Mouse (Mus musculus) hindbrain, postnatal 0 days (tissue): ENCODE data around the gene Srgap3. TPM values are rescaled to one million over a fixed set of nuclear protein-coding genes. Genes with fewer than 3 reads are reported as not detected.

Experiments used
- ATAC-seq: fragments of 200-750 bp; cut with Nextera tagmentation; 2 replicates; pipeline ENCODE4 v1.8.0; 2017; ENCODE audit warnings: mild to moderate bottlenecking, moderate TSS enrichment, moderate library complexity
- DNase-seq: peaks from one replicate; pipeline ENCODE4 v3.0.0-alpha.2; 2015; ENCODE audit warnings: low spot score
- H3K27ac ChIP-seq: fragments of 300-500 bp; sonication (generic); 2 replicates; pipeline ENCODE4 v1.5.1; 2014; ENCODE audit warnings: mild to moderate bottlenecking
- H3K27me3 ChIP-seq: fragments of 300-500 bp; sonication (generic); 2 replicates; pipeline ENCODE4 v1.6.1; 2014; ENCODE audit warnings: low read length, mixed read lengths; ENCODE audit not compliant: insufficient read depth
- H3K36me3 ChIP-seq: fragments of 300-500 bp; sonication (generic); 2 replicates; pipeline ENCODE4 v1.6.1; 2014; ENCODE audit warnings: low read length, mixed read lengths; ENCODE audit not compliant: insufficient read depth
- H3K4me1 ChIP-seq: fragments of 300-500 bp; sonication (generic); 2 replicates; pipeline ENCODE4 v1.6.1; 2014; ENCODE audit warnings: antibody characterized with exemption, low read length, mixed read lengths; ENCODE audit not compliant: insufficient read depth
- H3K4me2 ChIP-seq: fragments of 300-500 bp; sonication (generic); 2 replicates; pipeline ENCODE4 v1.6.1; 2014; ENCODE audit warnings: low read depth, mild to moderate bottlenecking, low read length, moderate library complexity, mixed read lengths
- H3K4me3 ChIP-seq: fragments of 300-500 bp; sonication (generic); 2 replicates; pipeline ENCODE4 v1.5.1; 2014; ENCODE audit warnings: low read length
- H3K9ac ChIP-seq: fragments of 300-500 bp; sonication (generic); replicated peaks from 2 replicates; pipeline ENCODE4 v1.6.1; 2014; ENCODE audit warnings: mild to moderate bottlenecking, low read length, moderate library complexity, mixed read lengths
- H3K9me3 ChIP-seq: fragments of 300-500 bp; sonication (generic); 2 replicates; pipeline ENCODE4 v1.6.1; 2016; ENCODE audit warnings: low read length, mixed read lengths
- CTCF ChIP-seq: IDR thresholded peaks from 2 replicates; pipeline ENCODE4 v1.5.1; 2016; ENCODE audit warnings: antibody characterized with exemption, control low read depth, low read depth
- WGBS: fragments of 180-500 bp; shearing (Covaris S2); extraction: QIAGEN DNeasy Blood & Tissue Kit; methylation state at CpG from one replicate; pipeline ENCODE4 v1.1.7; 2014; 5-methylcytosine and 5-hydroxymethylcytosine counted together
- polyA plus RNA-seq: library from polyadenylated mRNA; unstranded; fragments of >200 nt; fragmentation: Nextera tagmentation; extraction: Ambion mirVana; gene quantifications from 2 replicates; pipeline ENCODE4 v1.2.1, GENCODE M21; 2015
- total RNA-seq: library from RNA; depleted of rRNA; stranded (reverse); fragments of >200 nt; gene quantifications from 2 replicates; pipeline ENCODE4 v1.2.3, GENCODE M21; 2014

The Srgap3 gene
- total and polyA plus RNA-seq, 2 experiments from 2014 or later = 23.7 to 55.8 TPM

DNA sequence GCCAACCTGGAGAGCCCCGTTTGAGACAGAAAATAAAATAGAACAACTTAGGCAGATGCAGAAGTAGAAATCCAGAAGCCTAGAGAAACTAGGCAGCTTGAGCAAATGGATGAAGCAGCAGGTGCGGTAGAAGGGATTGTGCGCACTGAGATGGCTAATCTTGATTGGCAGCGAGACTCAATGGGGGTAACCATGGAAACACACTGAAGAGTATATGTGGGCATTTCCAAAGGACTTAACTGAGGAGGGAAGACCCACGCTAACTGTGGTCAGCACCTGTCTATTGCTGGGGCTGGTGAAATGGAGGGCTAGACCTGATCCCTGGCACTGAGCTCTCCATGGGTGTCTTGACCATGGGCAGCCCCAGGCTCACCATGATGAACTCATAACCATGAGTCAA lies 19.7 kb downstream of the Srgap3 start:
- no peak overlapping the region for H3K27ac ChIP-seq
- H3K36me3 ChIP-seq = no peaks in the 10 kb centered on the region
- TF ChIP-seq CTCF = no peak
- H3K4me2 ChIP-seq = no peak overlapping the region
- H3K27me3 ChIP-seq = no peaks in the 10 kb centered on the region
- H3K4me1 ChIP-seq = peaks cover 49% of the 10 kb centered on the region
- no peaks in the 10 kb centered on the region for H3K9me3 ChIP-seq
- no peak for ATAC-seq
- H3K9ac ChIP-seq = no peak overlapping the region
- no peak overlapping the region for H3K4me3 ChIP-seq
- peak; percentile 68 for DNase-seq
- 39% methylated on average over 5 of the region's 5 CpGs for WGBS

DNA sequence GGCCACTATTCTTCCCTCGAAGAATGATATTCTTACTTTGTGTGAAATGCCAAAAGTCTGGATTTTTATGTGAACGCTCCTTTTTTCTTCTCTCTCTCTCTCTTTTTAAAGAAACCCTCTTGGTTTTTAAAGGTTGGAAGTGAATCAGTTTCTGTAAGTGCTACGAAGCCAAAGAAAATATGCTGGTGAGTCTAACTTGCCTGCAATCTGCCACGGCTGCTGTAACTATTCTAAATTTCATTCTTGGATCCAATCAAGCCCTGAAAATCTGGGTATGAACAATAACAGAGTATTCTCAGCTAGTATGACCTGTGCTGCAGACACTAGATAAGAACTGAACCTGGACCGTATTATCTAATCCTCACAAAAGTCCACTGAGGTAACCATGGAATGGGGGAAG lies 21.1 kb downstream of the Srgap3 start:
- no peak overlapping the region for H3K9ac ChIP-seq
- WGBS = 77% methylated on average over 5 of the region's 5 CpGs
- no peaks in the 10 kb centered on the region for H3K9me3 ChIP-seq
- no peak overlapping the region for H3K27ac ChIP-seq
- no peak overlapping the region for H3K4me2 ChIP-seq
- peaks cover 41% of the 10 kb centered on the region for H3K4me1 ChIP-seq
- no peak overlapping the region for H3K4me3 ChIP-seq
- DNase-seq = no peak
- ATAC-seq = no peak
- TF ChIP-seq CTCF = no peak
- H3K36me3 ChIP-seq = no peaks in the 10 kb centered on the region
- no peaks in the 10 kb centered on the region for H3K27me3 ChIP-seq

DNA sequence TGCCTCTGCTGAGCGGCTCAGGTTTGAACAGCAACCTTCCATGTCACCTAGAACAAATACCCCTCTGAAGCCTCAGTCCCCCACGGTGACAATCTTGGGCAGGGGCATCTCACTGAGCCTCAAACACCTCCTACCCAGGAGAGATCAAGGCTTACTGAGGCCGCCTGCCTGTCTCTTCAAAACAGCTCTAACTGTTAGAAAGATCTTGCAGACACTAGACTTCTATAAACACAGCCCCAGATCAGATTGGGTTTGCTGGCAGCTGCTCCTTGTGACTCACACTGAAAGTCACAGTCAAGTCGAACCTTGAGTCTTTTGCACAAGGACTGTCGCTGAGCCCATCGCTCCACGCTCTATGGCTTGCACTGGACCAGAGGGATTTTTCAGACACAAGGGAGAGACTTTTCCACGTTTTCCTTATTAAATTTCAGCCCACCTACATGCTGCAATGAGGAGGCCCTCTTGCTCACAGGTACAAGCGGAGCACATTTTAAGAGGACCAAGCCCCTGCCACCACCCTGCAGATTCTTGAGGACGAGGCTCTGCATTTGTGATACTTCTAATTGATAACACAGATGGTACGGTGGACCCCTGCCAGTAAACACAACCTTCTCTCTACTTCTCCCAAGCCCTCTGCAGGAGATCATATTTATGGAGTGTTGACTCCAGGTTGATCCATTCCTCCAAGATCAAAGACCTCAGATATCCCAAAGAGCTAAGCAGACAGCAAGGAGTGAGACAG lies 21.7 kb downstream of the Srgap3 start:
- Histone ChIP-seq H3K9ac (no peak overlapping the region), H3K4me1 (peaks cover 44% of the 10 kb centered on the region), H3K36me3 (no peaks in the 10 kb centered on the region), H3K4me3 (no peak overlapping the region), H3K27ac (peak overlapping the region; percentile 45; the same call in 1 of the 2 replicates), H3K9me3 (no peaks in the 10 kb centered on the region), H3K4me2 (no peak overlapping the region), H3K27me3 (no peaks in the 10 kb centered on the region)
- ATAC-seq (no peak), DNase-seq (no peak)
- 46% methylated on average over 11 of the region's 11 CpGs for WGBS
- no peak for TF ChIP-seq CTCF

DNA sequence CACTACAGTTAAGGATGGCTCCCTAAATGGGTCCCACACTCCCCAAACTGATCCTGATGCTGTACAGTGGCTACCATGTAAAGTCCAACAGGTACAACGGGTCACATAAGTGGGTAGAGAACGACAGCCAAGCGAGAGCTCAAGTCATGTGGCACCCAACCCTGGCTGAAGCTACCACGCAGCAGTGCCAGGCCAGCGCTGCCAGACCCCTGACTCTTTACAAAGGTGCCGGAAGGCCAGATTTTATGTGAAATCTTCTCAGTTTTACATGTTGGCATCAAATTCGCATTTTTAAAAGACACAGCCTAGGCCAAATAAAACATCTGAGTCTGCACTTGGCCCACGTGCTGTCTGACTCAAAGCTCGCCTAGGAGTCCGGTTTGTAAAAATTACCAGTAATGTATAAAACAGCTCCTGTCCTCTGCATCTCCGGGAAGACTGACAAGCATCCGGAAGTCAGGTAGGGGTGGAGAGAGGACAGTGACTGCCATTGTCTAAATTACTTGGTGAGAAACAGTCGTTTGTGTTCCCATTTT lies 22.4 kb downstream of the Srgap3 start:
- H3K9me3 ChIP-seq = no peaks in the 10 kb centered on the region
- peaks cover 38% of the 10 kb centered on the region for H3K4me1 ChIP-seq
- no peak for ATAC-seq
- no peak for DNase-seq
- no peak for TF ChIP-seq CTCF
- no peaks in the 10 kb centered on the region for H3K36me3 ChIP-seq
- H3K27me3 ChIP-seq = no peaks in the 10 kb centered on the region
- 50% methylated on average over 13 of the region's 13 CpGs for WGBS
- H3K4me3 ChIP-seq = no peak overlapping the region
- no peak overlapping the region for H3K4me2 ChIP-seq
- H3K9ac ChIP-seq = no peak overlapping the region
- peak overlapping the region; percentile 45; the same call in 1 of the 2 replicates for H3K27ac ChIP-seq

DNA sequence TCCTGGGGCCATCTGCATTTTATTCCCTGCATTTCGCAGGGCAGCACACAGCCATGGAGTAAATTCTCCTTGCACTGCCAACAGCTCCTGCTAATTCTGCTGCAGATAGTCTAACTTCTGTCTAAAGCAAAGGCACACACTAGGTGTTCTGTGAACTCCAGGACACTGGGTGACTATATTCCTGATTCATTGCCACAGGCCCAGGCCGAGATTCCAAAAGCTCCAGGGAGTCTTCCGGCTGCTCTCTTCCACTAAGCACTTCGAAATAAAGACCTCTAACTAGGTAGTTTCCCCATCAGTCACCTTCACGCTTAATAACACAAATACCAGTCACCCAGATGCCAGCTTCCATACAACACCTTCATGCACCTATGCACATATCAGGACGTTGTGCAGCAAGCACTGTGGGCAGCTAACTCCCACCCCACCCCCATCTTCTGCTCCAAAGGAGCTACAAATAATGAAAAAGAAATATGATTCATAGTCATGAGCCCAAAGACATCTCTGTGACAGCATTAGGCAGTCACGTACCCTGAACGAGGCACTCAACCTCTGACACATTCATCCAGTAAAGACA lies 26.4 kb downstream of the Srgap3 start:
- no peak overlapping the region for H3K9ac ChIP-seq
- TF ChIP-seq CTCF = no peak
- ATAC-seq (no peak), DNase-seq (no peak)
- no peaks in the 10 kb centered on the region for H3K27me3 ChIP-seq
- WGBS = 68% methylated on average over 8 of the region's 8 CpGs
- H3K36me3 ChIP-seq = no peaks in the 10 kb centered on the region
- no peak overlapping the region for H3K4me3 ChIP-seq
- H3K9me3 ChIP-seq = no peaks in the 10 kb centered on the region
- no peak overlapping the region for H3K4me2 ChIP-seq
- H3K4me1 ChIP-seq = peaks cover 17% of the 10 kb centered on the region
- no peak overlapping the region for H3K27ac ChIP-seq

DNA sequence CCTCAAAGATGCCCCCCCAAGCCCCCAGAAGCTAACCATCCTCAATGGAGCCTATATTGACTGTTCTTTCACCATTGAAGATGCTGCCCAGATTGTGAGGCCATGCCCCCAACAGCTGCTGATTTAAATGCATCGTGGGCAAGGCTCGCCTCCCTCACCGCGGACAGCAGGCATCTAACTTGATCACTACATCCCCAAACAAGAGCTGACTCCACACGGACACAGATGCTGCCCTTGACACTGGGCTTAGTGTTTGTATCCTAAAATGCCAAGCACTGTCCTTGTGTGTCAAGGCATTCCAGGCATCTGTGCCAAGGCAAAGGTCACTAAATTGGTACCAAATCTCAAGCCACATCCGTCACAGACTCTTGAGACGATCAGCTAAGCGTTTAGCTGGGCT lies 29.3 kb downstream of the Srgap3 start:
- Histone ChIP-seq H3K27me3 (no peaks in the 10 kb centered on the region), H3K4me2 (no peak overlapping the region), H3K4me1 (0 out of 2 replicates have a peak, but pooled peaks cover 3% of the 10 kb centered on the region), H3K27ac (no peak overlapping the region), H3K9me3 (no peaks in the 10 kb centered on the region), H3K9ac (no peak overlapping the region), H3K36me3 (no peaks in the 10 kb centered on the region), H3K4me3 (no peak overlapping the region)
- no peak for TF ChIP-seq CTCF
- 68% methylated on average over 8 of the region's 8 CpGs for WGBS
- ATAC-seq = no peak
- no peak for DNase-seq

DNA sequence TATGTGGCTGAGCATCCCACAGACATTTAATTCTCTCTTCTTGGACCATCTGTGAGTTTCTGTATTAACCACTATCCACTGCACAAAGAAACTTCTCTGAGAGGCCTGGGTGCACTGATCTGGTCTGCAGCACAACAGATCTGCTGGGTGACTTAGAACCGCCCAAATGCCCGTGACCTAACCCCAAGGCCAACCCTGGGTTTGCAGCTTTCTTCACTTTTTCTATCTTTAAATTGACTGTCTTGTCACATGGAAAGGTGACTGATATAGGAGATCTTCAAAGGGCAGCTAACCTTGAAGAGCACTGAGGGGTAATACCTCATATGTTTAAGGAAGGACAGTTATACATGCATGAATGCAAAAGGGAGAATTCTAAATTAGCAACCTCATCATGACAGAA lies 30.8 kb downstream of the Srgap3 start:
- H3K4me1 ChIP-seq = 0 out of 2 replicates have a peak, but pooled peaks cover 3% of the 10 kb centered on the region
- H3K4me2 ChIP-seq = no peak overlapping the region
- WGBS = 92% methylated on average over 2 of the region's 2 CpGs
- no peak overlapping the region for H3K9ac ChIP-seq
- no peaks in the 10 kb centered on the region for H3K36me3 ChIP-seq
- H3K27me3 ChIP-seq = no peaks in the 10 kb centered on the region
- DNase-seq (no peak), ATAC-seq (no peak)
- H3K9me3 ChIP-seq = no peaks in the 10 kb centered on the region
- no peak for TF ChIP-seq CTCF
- no peak overlapping the region for H3K27ac ChIP-seq
- no peak overlapping the region for H3K4me3 ChIP-seq
